Mouse (Mus musculus): Measurements from ENCODE around the gene Tmem176a.

GRCm38 (mm10) chr6:48825016-48825415 is 15.7 kb upstream of the Tmem176a start:
- TF ChIP-seq CTCF (IDR thresholded peaks at IDR 0.05; ENCODE audit: low read depth) (no peak), EP300 (optimal IDR thresholded peaks at IDR 0.05) (no peak)
